Mouse (Mus musculus) myocyte (in vitro differentiated cells): ENCODE measurements at regions not wholly inside any gene's neighbourhood (a gene's known extent, or its start where the extent isn't known, plus 50 kb on each side); places are given as distances from the start of the nearest gene placed in this dataset.

ENCODE experiments used
- CEBPB ChIP-seq: IDR thresholded peaks from 2 replicates; pipeline ENCODE4 v1.6.1; 2011; ENCODE audit warnings: mild to moderate bottlenecking, moderate library complexity; ENCODE audit not compliant: poor library complexity, insufficient read depth, severe bottlenecking
- E2F4 ChIP-seq: IDR thresholded peaks from one replicate; pipeline ENCODE4 v1.6.1; 2011; ENCODE audit warnings: mild to moderate bottlenecking, control low read depth, moderate library complexity; ENCODE audit not compliant: insufficient read depth
- MAX ChIP-seq: IDR thresholded peaks from one replicate; pipeline ENCODE4 v1.6.1; 2011; ENCODE audit warnings: low read depth, mild to moderate bottlenecking, control low read depth
- MYOD1 ChIP-seq, 3 experiments: IDR thresholded peaks; one replicate each; pipeline ENCODE4 v1.6.1; 2011; ENCODE audit warnings: control low read depth in 2 of 3, low read depth in 2 of 3, mild to moderate bottlenecking in 2 of 3, moderate library complexity in 1 of 3; ENCODE audit not compliant: insufficient read length in 2 of 3, control insufficient read depth in 1 of 3
- MYOG ChIP-seq, 3 experiments: IDR thresholded peaks; one replicate each; pipeline ENCODE4 v1.6.1; 2011; ENCODE audit warnings: control low read depth in 2 of 3, low read depth in 2 of 3, mild to moderate bottlenecking in 2 of 3; ENCODE audit not compliant: insufficient read length in 2 of 3, control insufficient read depth in 1 of 3, insufficient read depth in 1 of 3
- POLR2A ChIP-seq: IDR thresholded peaks from one replicate; pipeline ENCODE4 v1.6.1; 2011; ENCODE audit warnings: low read depth, mild to moderate bottlenecking, control low read depth, moderate library complexity; ENCODE audit not compliant: insufficient read length
- POLR2AphosphoS2 ChIP-seq: IDR thresholded peaks from one replicate; pipeline ENCODE4 v1.6.1; 2011; ENCODE audit warnings: low read depth, control low read depth; ENCODE audit not compliant: insufficient read length
- REST ChIP-seq: IDR thresholded peaks from one replicate; pipeline ENCODE4 v1.6.1; 2011; ENCODE audit warnings: mild to moderate bottlenecking, control low read depth, moderate library complexity; ENCODE audit not compliant: insufficient read depth, insufficient read length
- TCF12 ChIP-seq: IDR thresholded peaks from one replicate; pipeline ENCODE4 v1.6.1; 2011; ENCODE audit warnings: mild to moderate bottlenecking, control low read depth; ENCODE audit not compliant: poor library complexity, insufficient read depth, severe bottlenecking
- USF1 ChIP-seq: IDR thresholded peaks from one replicate; pipeline ENCODE4 v1.6.1; 2011; ENCODE audit warnings: low read depth, mild to moderate bottlenecking, control low read depth, moderate library complexity

DNA sequence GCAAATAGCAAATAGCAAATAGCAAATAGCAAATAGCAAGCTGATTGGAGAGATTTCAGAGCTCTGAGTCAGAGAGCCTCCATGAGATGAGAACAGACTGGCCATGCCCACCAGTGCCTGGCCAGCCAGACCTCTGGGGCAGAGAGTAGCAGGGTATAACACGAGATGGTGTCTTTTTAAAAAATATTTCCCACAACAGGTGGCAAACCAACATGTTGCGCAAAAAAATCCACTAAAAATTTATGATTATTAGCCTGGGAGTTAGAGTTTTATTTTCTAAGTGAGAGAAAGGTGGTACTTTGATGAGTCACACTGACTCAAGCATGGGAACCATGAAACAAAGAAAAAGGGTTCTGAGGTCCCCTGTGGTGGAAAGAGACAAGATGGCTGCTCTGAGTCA lies 753.5 kb upstream of the Adam24 start:
- no peak for TF ChIP-seq POLR2A
- TF ChIP-seq MYOD1 (IDR thresholded peaks at IDR 0.05; ENCODE audit: control insufficient read depth in 1 of 3, insufficient read length in 2 of 3, low read depth in 2 of 3) = no peak
- no peak for TF ChIP-seq REST
- no peak for TF ChIP-seq MAX
- TF ChIP-seq E2F4 = no peak
- no peak for TF ChIP-seq TCF12
- TF ChIP-seq MYOG (IDR thresholded peaks at IDR 0.05; ENCODE audit: control insufficient read depth in 1 of 3, insufficient read depth in 1 of 3, insufficient read length in 2 of 3, low read depth in 2 of 3) = no peak
- no peak for TF ChIP-seq USF1
- no peak for TF ChIP-seq POLR2AphosphoS2
- peak; percentile 95 for TF ChIP-seq CEBPB
